Mouse (Mus musculus): Measurements from ENCODE around the gene Aloxe3.
"Not testable (repeated sequence)": the region's sequence is repeated elsewhere in the genome, so short reads cannot be mapped to it uniquely, and the experiment has no call there.

Gene Aloxe3

GRCm38 (mm10) chr11:69125852-69125918, at the start of gene Aloxe3:
Gene Aloxe3, plus strand, starts transcription at chr11:69125896.
- no peak for DNase-seq (ENCODE audit: low spot score)

DNA sequence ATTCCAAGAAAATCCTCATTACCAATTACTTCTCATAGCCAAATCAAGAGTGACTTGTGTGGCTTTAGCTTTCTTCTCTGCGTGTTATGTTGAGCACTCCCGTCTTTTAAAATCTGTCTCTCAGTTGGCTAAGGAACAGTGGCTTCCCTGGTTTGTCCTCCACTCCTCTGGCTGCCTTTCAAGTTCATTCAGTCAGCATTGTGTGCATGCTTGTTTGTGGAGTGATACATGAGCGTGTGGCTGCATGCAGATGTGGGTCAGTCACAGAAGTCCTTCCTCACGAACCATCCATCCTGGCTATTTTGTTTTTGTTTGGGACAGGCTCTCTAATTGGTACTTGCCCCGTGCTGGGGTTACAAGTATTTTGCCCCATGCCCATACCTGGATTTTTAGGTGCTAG, 49.1 kb upstream of the Aloxe3 start:
- DNase-seq (ENCODE audit: low spot score) = no peak

- DNase-seq (ENCODE audit: low spot score) = no peak
Observed at GRCm38 (mm10) chr11:69077316-69077715, 48.4 kb upstream of the Aloxe3 start.

DNA sequence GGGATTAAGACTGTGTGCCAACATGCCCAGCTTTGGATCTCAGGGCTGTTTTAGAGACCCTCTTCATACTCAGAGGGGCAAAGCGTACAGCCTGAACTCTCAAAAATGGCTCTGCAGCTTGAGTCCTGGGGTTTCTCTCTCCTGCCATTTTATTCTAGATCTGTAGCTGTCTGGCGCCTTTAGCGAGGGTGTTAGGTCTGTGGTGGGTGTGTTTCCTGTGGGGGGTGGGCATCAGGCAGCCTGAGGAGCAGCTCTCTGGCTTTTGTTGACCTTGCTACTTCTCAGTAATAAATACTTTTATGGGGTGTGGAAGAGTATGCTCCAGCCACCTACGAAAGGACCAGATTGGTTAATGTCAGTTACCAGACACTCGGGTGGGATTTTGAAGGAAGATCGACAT, 47.7 kb upstream of the Aloxe3 start:
- no peak for DNase-seq (ENCODE audit: low spot score)

- DNase-seq (ENCODE audit: low spot score) = no peak
Observed at GRCm38 (mm10) chr11:69078805-69079438, 46.8 kb upstream of the Aloxe3 start.

GRCm38 (mm10) chr11:69080102-69080854, 45.4 kb upstream of the Aloxe3 start:
- no peak for DNase-seq (ENCODE audit: low spot score)

DNA sequence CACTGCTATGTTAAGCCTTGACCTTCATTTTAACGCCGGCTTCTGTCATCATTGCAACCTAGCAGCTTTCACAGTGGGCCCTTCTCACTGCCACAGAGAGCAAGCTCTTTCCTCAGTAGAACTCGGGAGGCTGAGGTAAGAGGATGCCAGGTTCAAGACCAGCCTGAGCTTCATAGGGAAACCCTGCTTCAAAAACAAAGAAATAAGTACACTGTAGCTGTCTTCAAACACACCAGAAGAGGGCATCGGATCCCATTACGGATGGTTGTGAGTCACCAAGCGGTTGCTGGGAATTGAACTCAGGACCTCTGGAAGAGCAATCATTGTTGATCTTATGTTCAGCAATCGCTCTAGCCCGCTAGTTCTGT, 44.9 kb upstream of the Aloxe3 start:
- no peak for DNase-seq (ENCODE audit: low spot score)

DNA sequence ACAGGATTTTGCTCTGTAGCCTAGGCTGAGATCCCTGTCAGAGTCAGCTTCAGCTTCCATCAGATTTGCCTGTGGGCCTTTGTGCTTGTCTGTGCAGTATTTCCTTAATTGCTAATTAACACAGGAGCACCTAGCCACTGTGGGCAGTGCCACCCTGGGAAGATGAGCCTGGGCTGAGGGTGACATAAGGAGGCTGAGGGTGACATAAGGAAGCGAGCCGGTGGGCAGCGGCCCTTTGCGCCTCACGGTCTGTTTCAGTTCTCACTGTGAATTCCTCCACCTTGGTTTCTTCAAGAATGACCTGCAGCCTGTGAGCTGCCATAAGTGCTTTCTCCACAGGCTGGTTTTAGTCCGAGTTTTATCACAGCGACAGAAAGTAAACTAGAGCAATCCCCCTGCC, 44.1 kb upstream of the Aloxe3 start:
- no peak for DNase-seq (ENCODE audit: low spot score)

- DNase-seq (ENCODE audit: low spot score) = no peak
Observed at GRCm38 (mm10) chr11:69085608-69086007, 40.1 kb upstream of the Aloxe3 start.

DNA sequence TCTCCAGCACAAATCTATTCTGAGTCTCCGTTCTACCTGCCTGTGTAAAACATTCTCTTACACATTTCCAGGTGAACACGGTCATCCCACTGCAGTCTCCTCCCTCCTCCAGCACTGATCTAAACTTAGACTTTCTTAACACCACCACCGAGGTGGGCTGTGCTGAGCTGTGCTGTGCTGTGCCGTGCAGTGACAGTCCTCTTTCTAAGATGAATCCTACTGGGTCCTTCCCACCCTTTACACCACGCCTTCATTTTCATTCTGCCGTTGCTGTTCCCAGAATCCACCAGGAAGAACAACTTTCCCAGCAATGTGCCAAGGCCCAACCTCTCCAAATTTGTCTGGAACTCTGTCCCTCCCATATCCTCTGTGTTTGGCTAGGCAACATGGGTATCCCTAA, 39.3 kb upstream of the Aloxe3 start:
- DNase-seq (ENCODE audit: low spot score) = no peak

- DNase-seq (ENCODE audit: low spot score) = peak; percentile 45
Observed at GRCm38 (mm10) chr11:69087082-69087481, 38.6 kb upstream of the Aloxe3 start.

DNA sequence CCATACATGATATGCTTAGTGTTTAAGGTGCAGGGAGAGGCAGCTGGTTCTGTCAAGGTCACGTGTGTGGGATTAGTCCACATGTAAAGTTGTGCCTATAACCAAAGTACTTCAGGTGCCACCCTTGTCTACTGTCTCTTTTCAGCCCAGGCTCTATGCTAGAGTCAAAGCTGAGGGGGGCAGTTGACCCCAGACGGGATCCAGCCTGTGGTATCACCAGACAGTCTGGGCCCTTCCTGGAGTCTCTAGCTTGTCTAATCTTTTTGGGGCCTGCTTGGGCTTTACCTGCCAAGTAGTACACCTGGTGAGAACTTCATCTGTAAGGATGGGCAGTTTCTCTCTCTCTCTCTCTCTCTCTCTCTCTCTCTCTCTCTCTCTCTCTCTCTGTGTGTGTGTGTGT, 38.1 kb upstream of the Aloxe3 start:
- no peak for DNase-seq (ENCODE audit: low spot score)

GRCm38 (mm10) chr11:69088103-69088855, 37.4 kb upstream of the Aloxe3 start, which contains the start of gene Vamp2:
Gene Vamp2, plus strand, starts transcription at chr11:69088490.
- peak; percentile 86 for DNase-seq (ENCODE audit: low spot score)

DNA sequence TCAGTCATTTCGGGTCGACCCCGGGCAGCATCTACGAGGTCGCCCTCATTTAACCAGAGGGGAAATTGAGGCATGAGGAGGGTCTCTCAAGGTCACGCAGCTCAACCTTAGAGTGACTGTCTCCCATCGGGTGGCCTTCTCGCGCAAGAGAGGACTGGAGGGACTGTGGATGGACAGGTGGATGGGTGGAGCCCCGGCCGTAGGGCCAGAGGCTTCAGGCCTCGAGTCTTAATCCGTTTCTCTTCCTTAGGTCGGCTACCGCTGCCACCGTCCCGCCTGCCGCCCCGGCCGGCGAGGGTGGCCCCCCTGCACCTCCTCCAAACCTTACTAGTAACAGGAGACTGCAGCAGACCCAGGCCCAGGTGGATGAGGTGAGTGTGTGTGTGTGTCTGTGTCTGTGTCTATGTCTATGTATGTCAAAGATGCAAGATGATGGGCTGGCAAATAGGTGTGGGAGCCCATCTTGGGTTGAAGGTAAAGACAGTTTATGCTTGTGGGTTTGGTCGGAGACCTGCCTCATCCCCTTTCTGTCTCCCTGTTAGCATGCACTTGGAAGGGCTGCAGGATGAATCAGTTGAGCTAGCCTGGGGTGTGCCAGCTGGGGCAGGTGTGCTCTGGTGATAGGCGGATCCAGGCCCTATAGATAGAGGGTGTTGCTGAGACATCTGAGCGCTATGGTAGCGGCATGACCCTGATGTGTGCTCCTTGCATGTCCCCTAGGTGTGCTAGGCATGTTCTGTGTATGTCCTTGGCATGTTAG, 36.7 kb upstream of the Aloxe3 start:
- DNase-seq (ENCODE audit: low spot score) = no peak

- no peak for DNase-seq (ENCODE audit: low spot score)
Observed at GRCm38 (mm10) chr11:69089616-69090290, 35.9 kb upstream of the Aloxe3 start.

GRCm38 (mm10) chr11:69090367-69090766, 35.3 kb upstream of the Aloxe3 start:
- no peak for DNase-seq (ENCODE audit: low spot score)

DNA sequence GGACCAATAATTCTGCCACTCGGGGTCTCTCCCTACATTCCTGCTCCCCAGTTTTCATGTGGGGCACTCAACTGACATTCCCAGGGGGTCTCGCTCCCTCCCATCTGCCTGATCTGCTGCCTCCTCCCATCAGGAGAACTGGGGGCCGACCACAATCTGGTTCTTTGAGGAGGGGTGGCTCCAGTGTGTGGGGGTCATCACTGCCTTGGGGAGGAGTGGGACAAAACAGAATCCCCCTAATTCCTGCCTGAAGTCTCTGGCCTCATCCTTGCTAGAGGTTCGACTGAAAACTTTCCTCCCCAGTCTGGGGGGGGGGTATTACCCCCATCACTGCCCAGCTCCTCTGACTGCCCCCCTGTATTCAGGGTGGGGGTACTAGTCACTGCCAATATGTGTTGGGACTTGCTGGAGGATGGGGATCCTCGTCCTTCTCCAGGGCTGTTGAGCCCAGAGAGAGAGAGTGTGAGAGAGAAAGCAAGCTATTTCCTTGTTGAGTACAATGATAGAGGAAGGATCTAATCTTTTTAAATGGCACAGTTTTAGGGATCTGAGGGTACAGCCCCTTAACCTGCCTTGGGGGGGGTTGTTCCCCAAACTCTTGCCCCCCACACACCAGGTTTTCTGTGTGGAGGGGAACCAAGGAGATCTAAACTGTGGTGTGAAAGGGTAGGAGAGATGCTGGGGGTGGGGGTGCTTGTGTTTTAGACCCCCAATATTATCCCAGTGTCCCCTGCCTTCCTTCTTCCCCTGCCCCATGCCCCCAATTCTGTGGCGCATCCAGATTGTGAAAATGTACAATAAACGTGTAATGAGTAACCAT, 33.9 kb upstream of the Aloxe3 start:
- DNase-seq (ENCODE audit: low spot score) = no peak

DNA sequence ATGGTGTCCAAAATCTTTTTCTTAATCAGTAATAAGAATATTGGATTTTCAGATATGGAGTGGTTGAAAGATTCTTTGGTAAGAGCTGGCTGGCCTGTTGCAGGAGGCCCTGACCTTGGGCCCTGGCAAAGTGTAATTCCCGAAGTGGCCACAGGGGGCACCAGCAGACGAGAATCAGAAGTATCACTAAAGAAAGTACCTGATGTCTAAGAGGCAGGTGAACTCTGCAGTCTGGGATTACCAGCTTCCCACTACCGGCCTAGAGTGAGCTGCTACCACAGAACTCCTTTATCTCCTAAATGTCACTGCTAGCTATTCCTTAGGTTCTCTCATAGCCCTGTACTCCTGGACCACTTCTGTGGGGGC, 33.3 kb upstream of the Aloxe3 start:
- peak; percentile 87 for DNase-seq (ENCODE audit: low spot score)

DNA sequence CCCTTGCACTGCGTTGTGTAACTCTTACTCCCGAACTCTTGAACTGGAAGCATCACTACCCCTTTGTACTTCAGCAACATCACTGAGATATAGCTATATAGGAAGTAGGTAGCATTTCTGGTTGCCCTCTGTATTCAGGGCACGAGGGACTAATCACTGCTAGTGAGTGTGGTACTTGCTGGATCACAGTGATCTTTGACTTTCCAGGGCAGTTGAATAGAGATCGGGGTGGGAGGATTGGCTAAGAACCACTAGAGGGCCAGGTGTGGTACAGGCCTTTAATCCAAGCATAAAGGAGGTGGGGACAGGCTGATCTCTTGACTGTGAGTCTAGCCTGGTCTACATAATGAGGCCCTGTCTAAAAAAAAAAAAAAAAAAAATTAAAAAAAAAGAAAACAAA, 32.8 kb upstream of the Aloxe3 start:
- no peak for DNase-seq (ENCODE audit: low spot score)

DNA sequence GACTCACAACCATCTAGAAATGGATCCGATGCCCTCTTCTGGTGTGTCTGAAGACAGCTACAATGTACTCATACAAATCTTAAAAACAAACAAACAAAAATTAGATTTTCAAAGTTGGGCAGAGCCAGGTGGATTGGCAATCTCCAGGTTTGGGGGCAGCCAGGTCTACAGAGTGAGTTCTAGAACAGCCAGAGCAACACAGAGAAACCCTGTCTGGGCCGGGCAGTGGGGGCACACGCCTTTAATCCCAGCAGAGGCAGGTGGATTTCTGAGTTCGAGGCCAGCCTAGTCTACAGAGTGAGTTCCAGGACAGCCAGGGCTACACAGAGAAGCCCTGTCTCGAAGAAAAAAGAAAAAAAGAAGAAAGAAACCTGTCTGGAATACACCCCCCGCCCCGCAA, 31.8 kb upstream of the Aloxe3 start:
- not testable (repeated sequence) for DNase-seq (ENCODE audit: low spot score)

DNA sequence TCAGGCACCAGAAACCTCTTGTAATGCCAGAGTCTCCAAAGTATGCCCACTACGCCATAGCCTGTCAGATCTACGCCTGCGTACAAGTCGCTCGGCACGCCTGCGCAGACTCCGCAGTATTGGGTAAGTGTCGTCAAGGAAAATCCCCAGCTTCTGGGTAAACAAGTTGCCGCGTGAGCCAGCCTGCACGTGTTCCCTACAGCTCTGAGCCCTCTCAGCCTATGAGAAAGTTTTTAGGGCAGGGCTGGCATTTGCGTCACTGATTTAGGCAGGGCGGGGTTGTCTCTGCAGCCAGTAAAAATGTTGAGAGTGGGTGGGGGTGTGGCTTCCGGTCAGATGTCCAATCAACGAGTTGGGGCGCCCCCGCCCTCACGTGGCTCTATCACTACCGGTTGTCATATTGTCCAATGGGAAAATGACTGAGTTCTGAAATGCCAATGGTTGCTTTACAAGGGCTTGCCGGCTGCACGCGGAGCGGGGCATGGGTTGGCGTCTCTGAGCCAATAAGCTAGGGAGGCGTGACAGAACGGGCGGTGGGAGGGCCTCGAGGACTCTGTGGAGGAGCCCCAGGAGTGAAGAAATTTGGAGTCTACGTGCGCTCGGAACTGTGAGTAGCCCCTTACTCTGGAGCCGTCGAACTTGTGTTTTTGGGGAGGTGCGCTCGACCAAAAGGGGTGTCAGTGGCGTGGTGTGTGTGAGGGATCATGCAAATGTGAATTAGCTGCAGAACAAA, 30.8 kb upstream of the Aloxe3 start, which contains the start of gene Per1:
TSS of gene Per1 (plus strand) at position 521 of the 733 bp plus-strand sequence.
- peak; percentile 94 for DNase-seq (ENCODE audit: low spot score)
